ENCODE assay signal across 11 mouse cellular contexts in genomic region chr8:124921369-124922279, GRCm38 (mm10). TPM values are rescaled to one million over a fixed set of nuclear protein-coding genes. Genes with fewer than 3 reads are reported as not detected.
DNase-seq lines count a peak whose midpoint lies in the region; ATAC-seq lines count a peak whose summit lies in the region.
"Had no signal": no experiment of that assay in that cellular context is flagged by ENCODE, and none has a peak within 500 bp of the region (broad histone marks: within the 10 kb centered on the region; RNA-seq: fewer than 3 reads in every experiment).

No protein-coding gene starts in this region.

- no peaks in the 10 kb centered on the region for H3K27me3 ChIP-seq in heart, embryonic 13.5 days (replicated peaks)
- no peaks in the 10 kb centered on the region for H3K27me3 ChIP-seq in midbrain, embryonic 10.5 days (ENCODE audit: low read depth, poor library complexity, severe bottlenecking)
- H3K27me3 ChIP-seq in kidney, embryonic 16.5 days (ENCODE audit: insufficient read depth, low read length), result no peaks in the 10 kb centered on the region
- H3K27me3 ChIP-seq: embryonic facial prominence, embryonic 12.5 days had no signal

- H3K27ac ChIP-seq in heart, embryonic 13.5 days (replicated peaks), result peak overlapping the region; percentile 60
- H3K27ac ChIP-seq in midbrain, embryonic 10.5 days (replicated peaks), result no peak overlapping the region
- no peak overlapping the region for H3K27ac ChIP-seq in kidney, embryonic 16.5 days (ENCODE audit: low read length)
- H3K27ac ChIP-seq: embryonic facial prominence, embryonic 12.5 days had no signal

- no peak for ATAC-seq in heart, embryonic 13.5 days (ENCODE audit: extremely low read depth, insufficient number of reproducible peaks, low FRiP score, low TSS enrichment)
- no peak for ATAC-seq in kidney, embryonic 16.5 days (ENCODE audit: low FRiP score, low TSS enrichment)
- ATAC-seq: activated CD4-positive, CD25-positive, alpha-beta regulatory T cell, adult 4 months had no signal

- H3K9me3 ChIP-seq in heart, embryonic 13.5 days, result no peaks in the 10 kb centered on the region
- no peaks in the 10 kb centered on the region for H3K9me3 ChIP-seq in midbrain, embryonic 10.5 days (replicated peaks)
- H3K9me3 ChIP-seq in kidney, embryonic 16.5 days (ENCODE audit: low read length), result no peaks in the 10 kb centered on the region
- H3K9me3 ChIP-seq: embryonic facial prominence, embryonic 12.5 days had no signal

- H3K9ac ChIP-seq in heart, embryonic 13.5 days, result peak overlapping the region; percentile 55
- H3K9ac ChIP-seq in kidney, embryonic 16.5 days (replicated peaks; ENCODE audit: low read length), result no peak overlapping the region
- H3K9ac ChIP-seq: embryonic facial prominence, embryonic 12.5 days had no signal

- 41% methylated on average over 18 of the region's 18 CpGs for WGBS in heart, embryonic 13.5 days
- WGBS in midbrain, embryonic 10.5 days, result 90% methylated on average over 18 of the region's 18 CpGs
- 83% methylated on average over 18 of the region's 18 CpGs for WGBS in kidney, embryonic 16.5 days

- H3K4me2 ChIP-seq in heart, embryonic 13.5 days, result peak overlapping the region; percentile 49
- no peak overlapping the region for H3K4me2 ChIP-seq in kidney, embryonic 16.5 days (replicated peaks; ENCODE audit: low read depth, low read length)
- H3K4me2 ChIP-seq: embryonic facial prominence, embryonic 12.5 days had no signal

- H3K4me3 ChIP-seq in heart, embryonic 13.5 days, result peak overlapping the region; percentile 8; the same call in 1 of the 2 replicates
- H3K4me3 ChIP-seq in midbrain, embryonic 10.5 days, result no peak overlapping the region
- no peak overlapping the region for H3K4me3 ChIP-seq in kidney, embryonic 16.5 days (ENCODE audit: low read length)
- H3K4me3 ChIP-seq: embryonic facial prominence, embryonic 12.5 days had no signal

- H3K36me3 ChIP-seq in heart, embryonic 13.5 days, result peaks cover 10% of the 10 kb centered on the region
- H3K36me3 ChIP-seq in midbrain, embryonic 10.5 days, result peaks cover 26% of the 10 kb centered on the region
- H3K36me3 ChIP-seq in kidney, embryonic 16.5 days (ENCODE audit: insufficient read depth, low read length), result 0 out of 2 replicates have a peak, but pooled peaks cover 5% of the 10 kb centered on the region
- H3K36me3 ChIP-seq: embryonic facial prominence, embryonic 12.5 days had no signal

- peaks cover 88% of the 10 kb centered on the region for H3K4me1 ChIP-seq in heart, embryonic 13.5 days
- peaks cover 3% of the 10 kb centered on the region; the same call in 1 of the 2 replicates for H3K4me1 ChIP-seq in midbrain, embryonic 10.5 days
- H3K4me1 ChIP-seq in kidney, embryonic 16.5 days (ENCODE audit: insufficient read depth, low read length), result peaks cover 13% of the 10 kb centered on the region; the same call in 1 of the 2 replicates

- DNase-seq in adrenal gland, adult (ENCODE audit: inconsistent age in 2 of 2, low spot score in 1 of 2), result peak; percentile 42 to 75
- DNase-seq in adrenal gland, adult 8-10 months, result no peak
- peak; percentile 91 for DNase-seq in 416B (ENCODE audit: low read depth)
- DNase-seq in lung, postnatal 14 days, result peak; percentile 28
- DNase-seq in thymus, adult 18-20 months, result no peak
- no peak for DNase-seq in midbrain, embryonic 10.5 days (ENCODE audit: low spot score)
- DNase-seq: kidney, adult 8-10 months had no signal

RNA-seq across cellular contexts. Expression of gene Sprtn, which starts 23.9 kb away (rescaled TPM):
- 10 to 100 TPM; 19.4 to 23.6 (median 21.5) TPM for total RNA-seq in adrenal gland, adult 8-10 months (2022)
- polyA plus RNA-seq in heart, embryonic 13.5 days (2015; fragmentation: Nextera tagmentation; extraction: Ambion mirVana), result 6.8 and 7.1 TPM in 2 replicates
- 10.6 and 14.7 TPM in 2 replicates for polyA plus RNA-seq in midbrain, embryonic 10.5 days (2016; fragmentation: Nextera tagmentation; extraction: Ambion mirVana)
- polyA plus RNA-seq in kidney, embryonic 16.5 days (2015; fragmentation: Nextera tagmentation; extraction: Ambion mirVana), result 9.1 and 9.8 TPM in 2 replicates

RNA-seq across cellular contexts. Expression of gene Exoc8, which starts 24.1 kb away (rescaled TPM):
- 10 to 100 TPM; 22.1 to 28.1 (median 25.0) TPM for total RNA-seq in adrenal gland, adult 8-10 months (2022)
- polyA plus RNA-seq in heart, embryonic 13.5 days (2015; fragmentation: Nextera tagmentation; extraction: Ambion mirVana), result 5.9 and 6.2 TPM in 2 replicates
- 8.4 and 9.6 TPM in 2 replicates for polyA plus RNA-seq in midbrain, embryonic 10.5 days (2016; fragmentation: Nextera tagmentation; extraction: Ambion mirVana)
- polyA plus RNA-seq in kidney, embryonic 16.5 days (2015; fragmentation: Nextera tagmentation; extraction: Ambion mirVana), result 7.8 and 8.1 TPM in 2 replicates

RNA-seq across cellular contexts. Expression of gene Egln1, which starts 27.5 kb away (rescaled TPM):
- total RNA-seq in adrenal gland, adult 8-10 months (2022), result 10 to 100 TPM; 48.2 to 56.7 (median 50.9) TPM
- polyA plus RNA-seq in heart, embryonic 13.5 days (2015; fragmentation: Nextera tagmentation; extraction: Ambion mirVana), result 13.5 and 15.0 TPM in 2 replicates
- polyA plus RNA-seq in midbrain, embryonic 10.5 days (2016; fragmentation: Nextera tagmentation; extraction: Ambion mirVana), result 11.9 and 12.3 TPM in 2 replicates
- polyA plus RNA-seq in kidney, embryonic 16.5 days (2015; fragmentation: Nextera tagmentation; extraction: Ambion mirVana), result 9.0 and 10.3 TPM in 2 replicates

RNA-seq across cellular contexts. Expression of gene 2810004N23Rik, which starts 58.7 kb away (rescaled TPM):
- total RNA-seq in adrenal gland, adult 8-10 months (2022), result 10 to 100 TPM; 27.5 to 31.3 (median 29.2) TPM
- 47.8 and 52.9 TPM in 2 replicates for polyA plus RNA-seq in heart, embryonic 13.5 days (2015; fragmentation: Nextera tagmentation; extraction: Ambion mirVana)
- 61.7 and 72.1 TPM in 2 replicates for polyA plus RNA-seq in midbrain, embryonic 10.5 days (2016; fragmentation: Nextera tagmentation; extraction: Ambion mirVana)
- polyA plus RNA-seq in kidney, embryonic 16.5 days (2015; fragmentation: Nextera tagmentation; extraction: Ambion mirVana), result 47.6 and 50.1 TPM in 2 replicates

RNA-seq across cellular contexts. Expression of gene Gnpat, which starts 58.8 kb away (rescaled TPM):
- total RNA-seq in adrenal gland, adult 8-10 months (2022), result 100 to 1,000 TPM in 3 of 4 experiments, 10 to 100 TPM in 1; 93.8 to 131 (median 107) TPM
- polyA plus RNA-seq in heart, embryonic 13.5 days (2015; fragmentation: Nextera tagmentation; extraction: Ambion mirVana), result 94.8 and 101 TPM in 2 replicates
- 149 and 156 TPM in 2 replicates for polyA plus RNA-seq in midbrain, embryonic 10.5 days (2016; fragmentation: Nextera tagmentation; extraction: Ambion mirVana)
- polyA plus RNA-seq in kidney, embryonic 16.5 days (2015; fragmentation: Nextera tagmentation; extraction: Ambion mirVana), result 120 and 122 TPM in 2 replicates

Comparison
In these comparisons a context has a peak if more than half of its experiments do, and no peak if none do; other contexts are left out.
1. DNase-seq: peak in adrenal gland, adult (2 of 2), 416B (single experiment) and lung, postnatal 14 days (single experiment); none in adrenal gland, adult 8-10 months (single experiment), thymus, adult 18-20 months (0 of 2) and midbrain, embryonic 10.5 days (single experiment).